Mouse (Mus musculus): ENCODE results near the gene Snx12. TPM values are rescaled to one million over a fixed set of nuclear protein-coding genes. Genes with fewer than 3 reads are reported as not detected.

Snx12 gene
- total and polyA plus RNA-seq, 3 experiments, result 31.5 to 56.7 (median 52.1) TPM

DNA sequence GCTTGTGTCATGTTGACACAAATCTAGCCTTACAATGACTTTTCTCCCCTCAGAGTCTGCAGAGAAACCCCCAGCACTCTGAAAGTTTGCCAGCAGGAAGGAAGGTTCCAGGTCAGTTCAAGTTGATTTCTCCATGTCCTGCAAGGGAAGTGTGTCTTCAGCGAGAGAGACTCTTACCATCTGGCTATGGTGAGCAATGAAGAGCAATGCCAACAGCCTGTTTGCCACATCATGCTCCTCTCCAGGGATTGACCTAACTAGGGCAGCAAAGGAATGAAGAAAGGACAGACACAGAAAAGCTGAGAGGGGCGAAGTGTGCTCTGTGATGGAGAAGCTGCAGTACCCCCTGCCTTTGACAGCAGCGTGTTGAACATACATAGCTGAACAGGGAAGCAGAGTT, 59.8 kb downstream of the Snx12 start:
- Histone ChIP-seq H3K4me2 (ENCODE audit: insufficient read depth, low read depth, poor library complexity, severe bottlenecking) (no peak overlapping the region), H3K27me3 (replicated peaks) (no peaks in the 10 kb centered on the region), H3K4me3 (replicated peaks in 1 of 3; ENCODE audit: low read depth in 2 of 3, low read length in 2 of 3, poor library complexity in 1 of 3) (no peak overlapping the region), H3K9me3 (replicated peaks; ENCODE audit: low read length) (no peaks in the 10 kb centered on the region), H3K79me2 (replicated peaks; ENCODE audit: control insufficient read depth, extremely low read depth, insufficient read depth, poor library complexity, severe bottlenecking) (no peaks in the 10 kb centered on the region), H3K27ac (ENCODE audit: insufficient read depth, low read depth) (no peak overlapping the region), H3K9ac (ENCODE audit: insufficient read depth, low read depth) (no peak overlapping the region), H3K4me1 (ENCODE audit: control insufficient read depth in 1 of 2, insufficient read depth in 2 of 2) (no peaks in the 10 kb centered on the region), H3K36me3 (replicated peaks in 1 of 2; ENCODE audit: control insufficient read depth in 1 of 2, insufficient read depth in 1 of 2, low read length in 1 of 2) (peaks cover 0 to 3% of the 10 kb centered on the region in 2 experiments)
- TF ChIP-seq IRF4 (IDR thresholded peaks at IDR 0.05; ENCODE audit: low read depth, low read length) (no peak), ZC3H11A (IDR thresholded peaks at IDR 0.05; ENCODE audit: low read depth, low read length) (no peak), CHD1 (IDR thresholded peaks at IDR 0.05; ENCODE audit: low read depth, low read length) (no peak), MAX (IDR thresholded peaks at IDR 0.05; ENCODE audit: low read length) (no peak), TBP (conservative IDR thresholded peaks at IDR 0.05; ENCODE audit: low read depth, low read length) (no peak), POLR2AphosphoS2 (IDR thresholded peaks at IDR 0.05; ENCODE audit: low read depth, low read length) (no peak), KAT2A (IDR thresholded peaks at IDR 0.05; ENCODE audit: insufficient replicate concordance, low read length) (no peak), UBTF (IDR thresholded peaks at IDR 0.05; ENCODE audit: low read depth, low read length) (no peak), MAFK (IDR thresholded peaks at IDR 0.05; ENCODE audit: insufficient replicate concordance, low read length) (no peak), MXI1 (IDR thresholded peaks at IDR 0.05; ENCODE audit: low read depth, low read length) (no peak), JUND (conservative IDR thresholded peaks at IDR 0.05; ENCODE audit: low read depth, low read length) (no peak), PAX5 (IDR thresholded peaks at IDR 0.05; ENCODE audit: low read length) (no peak)
- no peak for DNase-seq (ENCODE audit: extremely low read depth)
- in situ Hi-C loops (cut with MboI; ENCODE audit: low pct_ligation_motif_present, low pct_unique_long_range_greater_than_20kb, low sequenced_read_pairs), result no loop called here
- dilution Hi-C loops (cut with MboI; ENCODE audit: extremely low pct_ligation_motif_present, extremely low pct_unique_long_range_greater_than_20kb, low sequenced_read_pairs), result no loop called here

GRCm38 (mm10) chrX:101157488-101157887, 64.9 kb downstream of the Snx12 start:
- Histone ChIP-seq H3K4me2 (ENCODE audit: insufficient read depth, low read depth, poor library complexity, severe bottlenecking) (no peak overlapping the region), H3K4me3 (replicated peaks in 1 of 3; ENCODE audit: low read depth in 2 of 3, low read length in 2 of 3, poor library complexity in 1 of 3) (no peak overlapping the region), H3K27ac (ENCODE audit: insufficient read depth, low read depth) (no peak overlapping the region), H3K4me1 (ENCODE audit: control insufficient read depth in 1 of 2, insufficient read depth in 2 of 2) (no peaks in the 10 kb centered on the region), H3K36me3 (replicated peaks in 1 of 2; ENCODE audit: control insufficient read depth in 1 of 2, insufficient read depth in 1 of 2, low read length in 1 of 2) (peaks cover 0 to under 1% of the 10 kb centered on the region in 2 experiments), H3K79me2 (replicated peaks; ENCODE audit: control insufficient read depth, extremely low read depth, insufficient read depth, poor library complexity, severe bottlenecking) (no peaks in the 10 kb centered on the region), H3K9ac (ENCODE audit: insufficient read depth, low read depth) (no peak overlapping the region), H3K27me3 (replicated peaks) (no peaks in the 10 kb centered on the region), H3K9me3 (replicated peaks; ENCODE audit: low read length) (no peaks in the 10 kb centered on the region)
- in situ Hi-C loops (cut with MboI; ENCODE audit: low pct_ligation_motif_present, low pct_unique_long_range_greater_than_20kb, low sequenced_read_pairs) (no loop called here), dilution Hi-C loops (cut with MboI; ENCODE audit: extremely low pct_ligation_motif_present, extremely low pct_unique_long_range_greater_than_20kb, low sequenced_read_pairs) (no loop called here)
- TF ChIP-seq PAX5 (IDR thresholded peaks at IDR 0.05; ENCODE audit: low read length) (no peak), ZMIZ1 (IDR thresholded peaks at IDR 0.05; ENCODE audit: low read depth, low read length) (no peak)
- DNase-seq (ENCODE audit: extremely low read depth), result no peak

DNA sequence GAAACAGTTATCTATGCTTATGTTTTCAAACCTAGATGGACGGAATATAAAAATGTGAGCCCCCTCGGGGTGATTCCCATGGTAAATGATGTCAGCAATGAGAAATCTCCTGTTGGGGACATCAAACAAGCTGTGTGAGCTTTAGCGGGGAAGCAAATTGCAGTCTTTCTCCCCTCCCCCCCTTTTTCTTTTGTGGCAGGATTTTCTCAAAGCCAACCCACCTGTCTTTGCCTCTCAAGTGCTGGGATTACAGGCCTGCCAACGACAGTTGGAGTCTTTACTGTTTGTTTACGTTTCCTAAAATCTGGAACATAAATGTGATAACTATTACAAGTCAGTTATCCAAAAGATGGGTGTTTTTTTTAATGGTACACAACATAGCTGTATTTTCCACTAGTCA, 66.0 kb downstream of the Snx12 start:
- Histone ChIP-seq H3K4me3 (replicated peaks in 1 of 3; ENCODE audit: low read depth in 2 of 3, low read length in 2 of 3, poor library complexity in 1 of 3) (no peak overlapping the region), H3K27ac (ENCODE audit: insufficient read depth, low read depth) (no peak overlapping the region), H3K36me3 (replicated peaks in 1 of 2; ENCODE audit: control insufficient read depth in 1 of 2, insufficient read depth in 1 of 2, low read length in 1 of 2) (no peaks in the 10 kb centered on the region), H3K27me3 (replicated peaks) (no peaks in the 10 kb centered on the region), H3K4me1 (ENCODE audit: control insufficient read depth in 1 of 2, insufficient read depth in 2 of 2) (no peaks in the 10 kb centered on the region), H3K79me2 (replicated peaks; ENCODE audit: control insufficient read depth, extremely low read depth, insufficient read depth, poor library complexity, severe bottlenecking) (no peaks in the 10 kb centered on the region), H3K9me3 (replicated peaks; ENCODE audit: low read length) (no peaks in the 10 kb centered on the region), H3K4me2 (ENCODE audit: insufficient read depth, low read depth, poor library complexity, severe bottlenecking) (no peak overlapping the region), H3K9ac (ENCODE audit: insufficient read depth, low read depth) (no peak overlapping the region)
- in situ Hi-C loops (cut with MboI; ENCODE audit: low pct_ligation_motif_present, low pct_unique_long_range_greater_than_20kb, low sequenced_read_pairs) (no loop called here), dilution Hi-C loops (cut with MboI; ENCODE audit: extremely low pct_ligation_motif_present, extremely low pct_unique_long_range_greater_than_20kb, low sequenced_read_pairs) (no loop called here)
- DNase-seq (ENCODE audit: extremely low read depth), result no peak
- TF ChIP-seq HCFC1 (IDR thresholded peaks at IDR 0.05; ENCODE audit: low read depth, low read length), result no peak
- TF ChIP-seq RAD21 (IDR thresholded peaks at IDR 0.05; ENCODE audit: low read depth, low read length), result no peak
- no peak for TF ChIP-seq RCOR1 (conservative IDR thresholded peaks at IDR 0.05; ENCODE audit: low read depth, low read length)
- TF ChIP-seq SMC3 (IDR thresholded peaks at IDR 0.05; ENCODE audit: low read depth, low read length), result no peak
- no peak for TF ChIP-seq UBTF (IDR thresholded peaks at IDR 0.05; ENCODE audit: low read depth, low read length)
- no peak for TF ChIP-seq BHLHE40 (IDR thresholded peaks at IDR 0.05; ENCODE audit: low read depth, low read length)
- no peak for TF ChIP-seq ZNF384 (IDR thresholded peaks at IDR 0.05; ENCODE audit: low read depth, low read length)
- TF ChIP-seq USF2 (conservative IDR thresholded peaks at IDR 0.05; ENCODE audit: low read depth, low read length), result no peak
- no peak for TF ChIP-seq CHD2 (IDR thresholded peaks at IDR 0.05; ENCODE audit: low read length)
- TF ChIP-seq ELF1 (IDR thresholded peaks at IDR 0.05; ENCODE audit: low read depth, low read length), result no peak
- TF ChIP-seq JUN (IDR thresholded peaks at IDR 0.05; ENCODE audit: insufficient read depth, low read depth, low read length), result no peak
- TF ChIP-seq EP300 (IDR thresholded peaks at IDR 0.05; ENCODE audit: low read length), result no peak
- TF ChIP-seq ZKSCAN1 (IDR thresholded peaks at IDR 0.05; ENCODE audit: borderline replicate concordance, low read depth, low read length), result no peak
- TF ChIP-seq USF1 (IDR thresholded peaks at IDR 0.05; ENCODE audit: low read depth, low read length), result no peak
- no peak for TF ChIP-seq ZC3H11A (IDR thresholded peaks at IDR 0.05; ENCODE audit: low read depth, low read length)
- TF ChIP-seq MXI1 (IDR thresholded peaks at IDR 0.05; ENCODE audit: low read depth, low read length), result no peak
- no peak for TF ChIP-seq CHD1 (IDR thresholded peaks at IDR 0.05; ENCODE audit: low read depth, low read length)
- no peak for TF ChIP-seq ZMIZ1 (IDR thresholded peaks at IDR 0.05; ENCODE audit: low read depth, low read length)
- no peak for TF ChIP-seq SIN3A (IDR thresholded peaks at IDR 0.05; ENCODE audit: low read length)
